Mouse (Mus musculus): ENCODE measurements around the gene Bmpr1b. TPM values are rescaled to one million over a fixed set of nuclear protein-coding genes. Genes with fewer than 3 reads are reported as not detected.

Bmpr1b gene
- total and polyA plus RNA-seq, 3 experiments = 0.04 TPM; not detected in 1

- dilution Hi-C loops (cut with MboI; ENCODE audit: extremely low pct_ligation_motif_present, extremely low pct_unique_long_range_greater_than_20kb, low sequenced_read_pairs) = no loop called here
- Histone ChIP-seq H3K27ac (ENCODE audit: insufficient read depth, low read depth) (no peak overlapping the region), H3K4me3 (replicated peaks in 1 of 3; ENCODE audit: low read depth in 2 of 3, low read length in 2 of 3, poor library complexity in 1 of 3) (no peak overlapping the region), H3K27me3 (replicated peaks) (no peaks in the 10 kb centered on the region), H3K79me2 (replicated peaks; ENCODE audit: control insufficient read depth, extremely low read depth, insufficient read depth, poor library complexity, severe bottlenecking) (no peaks in the 10 kb centered on the region), H3K9ac (ENCODE audit: insufficient read depth, low read depth) (no peak overlapping the region), H3K36me3 (replicated peaks in 1 of 2; ENCODE audit: control insufficient read depth in 1 of 2, insufficient read depth in 1 of 2, low read length in 1 of 2) (no peaks in the 10 kb centered on the region), H3K4me2 (ENCODE audit: insufficient read depth, low read depth, poor library complexity, severe bottlenecking) (no peak overlapping the region), H3K4me1 (ENCODE audit: control insufficient read depth in 1 of 2, insufficient read depth in 2 of 2) (peaks cover 4% of the 10 kb centered on the region in 2 experiments; a peak in 3 of 4 replicates), H3K9me3 (replicated peaks; ENCODE audit: low read length) (no peaks in the 10 kb centered on the region)
- no peak for DNase-seq (ENCODE audit: extremely low read depth)
- in situ Hi-C loops (cut with MboI; ENCODE audit: low pct_ligation_motif_present, low pct_unique_long_range_greater_than_20kb, low sequenced_read_pairs) = no loop called here
- TF ChIP-seq ETS1 (conservative IDR thresholded peaks at IDR 0.05; ENCODE audit: low read depth, low read length) (no peak), SIN3A (IDR thresholded peaks at IDR 0.05; ENCODE audit: low read length) (no peak), TCF12 (IDR thresholded peaks at IDR 0.05; ENCODE audit: low read depth, low read length) (no peak)
Measured at GRCm38 (mm10) chr3:142050681-142051080, 118.5 kb downstream of the Bmpr1b start.

- Histone ChIP-seq H3K4me2 (ENCODE audit: insufficient read depth, low read depth, poor library complexity, severe bottlenecking) (no peak overlapping the region), H3K27me3 (replicated peaks) (no peaks in the 10 kb centered on the region), H3K79me2 (replicated peaks; ENCODE audit: control insufficient read depth, extremely low read depth, insufficient read depth, poor library complexity, severe bottlenecking) (no peaks in the 10 kb centered on the region), H3K9me3 (replicated peaks; ENCODE audit: low read length) (no peaks in the 10 kb centered on the region), H3K4me1 (ENCODE audit: control insufficient read depth in 1 of 2, insufficient read depth in 2 of 2) (peaks cover 0 to 4% of the 10 kb centered on the region in 2 experiments; a peak in 1 of 4 replicates), H3K27ac (ENCODE audit: insufficient read depth, low read depth) (no peak overlapping the region), H3K36me3 (replicated peaks in 1 of 2; ENCODE audit: control insufficient read depth in 1 of 2, insufficient read depth in 1 of 2, low read length in 1 of 2) (no peaks in the 10 kb centered on the region), H3K4me3 (replicated peaks in 1 of 3; ENCODE audit: low read depth in 2 of 3, low read length in 2 of 3, poor library complexity in 1 of 3) (no peak overlapping the region), H3K9ac (ENCODE audit: insufficient read depth, low read depth) (no peak overlapping the region)
- TF ChIP-seq JUN (IDR thresholded peaks at IDR 0.05; ENCODE audit: insufficient read depth, low read depth, low read length) (no peak), MYC (IDR thresholded peaks at IDR 0.05; ENCODE audit: low read depth, low read length) (no peak), IRF4 (IDR thresholded peaks at IDR 0.05; ENCODE audit: low read depth, low read length) (no peak), PAX5 (IDR thresholded peaks at IDR 0.05; ENCODE audit: low read length) (no peak), MXI1 (IDR thresholded peaks at IDR 0.05; ENCODE audit: low read depth, low read length) (no peak), NRF1 (IDR thresholded peaks at IDR 0.05; ENCODE audit: low read depth, low read length) (no peak), RAD21 (IDR thresholded peaks at IDR 0.05; ENCODE audit: low read depth, low read length) (no peak), ZMIZ1 (IDR thresholded peaks at IDR 0.05; ENCODE audit: low read depth, low read length) (no peak), ZNF384 (IDR thresholded peaks at IDR 0.05; ENCODE audit: low read depth, low read length) (no peak), ETS1 (conservative IDR thresholded peaks at IDR 0.05; ENCODE audit: low read depth, low read length) (no peak), CTCF (conservative IDR thresholded peaks at IDR 0.05 in 1 of 2, IDR thresholded peaks at IDR 0.05 in 1 of 2; ENCODE audit: low read depth in 2 of 2, low read length in 2 of 2) (no peak), EP300 (IDR thresholded peaks at IDR 0.05; ENCODE audit: low read length) (no peak), ZKSCAN1 (IDR thresholded peaks at IDR 0.05; ENCODE audit: borderline replicate concordance, low read depth, low read length) (no peak), BHLHE40 (IDR thresholded peaks at IDR 0.05; ENCODE audit: low read depth, low read length) (no peak)
- in situ Hi-C loops (cut with MboI; ENCODE audit: low pct_ligation_motif_present, low pct_unique_long_range_greater_than_20kb, low sequenced_read_pairs) (no loop called here), dilution Hi-C loops (cut with MboI; ENCODE audit: extremely low pct_ligation_motif_present, extremely low pct_unique_long_range_greater_than_20kb, low sequenced_read_pairs) (no loop called here)
- DNase-seq (ENCODE audit: extremely low read depth) = no peak
Measured at GRCm38 (mm10) chr3:142049610-142050009, 119.6 kb downstream of the Bmpr1b start.

Data from CH12.LX (cell line).